Mouse (Mus musculus): ENCODE results near the gene Pld2. TPM values are rescaled to one million over a fixed set of nuclear protein-coding genes. Genes with fewer than 3 reads are reported as not detected.
A peak's percentile ranks its signal among the peaks of the same experiment; 100 is the strongest.
"Not testable (repeated sequence)": the region's sequence is repeated elsewhere in the genome, so short reads cannot be mapped to it uniquely, and the experiment has no call there.

Gene Pld2
- total RNA-seq, 2 experiments from 2014 or later: 11.8 to 15.4 TPM

- peak; percentile 56 to 80 for DNase-seq (ENCODE audit: low spot score in 2 of 2)
Observed at GRCm38 (mm10) chr11:70525184-70525678, 14.6 kb upstream of the Pld2 start, which contains the start of gene Psmb6. Gene Psmb6 (plus strand): TSS chr11:70525367.

- no peak for DNase-seq (ENCODE audit: low spot score in 2 of 2)
Observed at GRCm38 (mm10) chr11:70525726-70526125, 14.1 kb upstream of the Pld2 start.

- DNase-seq (ENCODE audit: low spot score in 2 of 2): no peak
Observed at GRCm38 (mm10) chr11:70526211-70526610, 13.7 kb upstream of the Pld2 start.

- no peak for DNase-seq (ENCODE audit: low spot score in 2 of 2)
Observed at GRCm38 (mm10) chr11:70528610-70529009, 11.3 kb upstream of the Pld2 start.

- DNase-seq (ENCODE audit: low spot score in 2 of 2): not testable (repeated sequence)
Observed at GRCm38 (mm10) chr11:70531065-70531464, 8.8 kb upstream of the Pld2 start.

GRCm38 (mm10) chr11:70532839-70533238, 7.0 kb upstream of the Pld2 start, which contains the start of gene Gm40193:
Gene Gm40193 (minus strand): TSS chr11:70532939.
- no peak for DNase-seq (ENCODE audit: low spot score in 2 of 2)

- no peak for DNase-seq (ENCODE audit: low spot score in 2 of 2)
Observed at GRCm38 (mm10) chr11:70539423-70539822, 441 bp upstream of the Pld2 start.

- DNase-seq (ENCODE audit: low spot score in 2 of 2): no peak
Observed at GRCm38 (mm10) chr11:70540928-70541327, 1.1 kb downstream of the Pld2 start.

- no peak for DNase-seq (ENCODE audit: low spot score in 2 of 2)
Observed at GRCm38 (mm10) chr11:70541415-70541814, 1.6 kb downstream of the Pld2 start.

GRCm38 (mm10) chr11:70544496-70544895, 4.6 kb downstream of the Pld2 start:
- DNase-seq (ENCODE audit: low spot score in 2 of 2): no peak

- DNase-seq (ENCODE audit: low spot score in 2 of 2): no peak
Observed at GRCm38 (mm10) chr11:70551526-70551925, 11.7 kb downstream of the Pld2 start.

GRCm38 (mm10) chr11:70553940-70554339, 14.1 kb downstream of the Pld2 start:
- no peak for DNase-seq (ENCODE audit: low spot score in 2 of 2)

GRCm38 (mm10) chr11:70557545-70557944, 17.7 kb downstream of the Pld2 start:
- no peak for DNase-seq (ENCODE audit: low spot score in 2 of 2)

- DNase-seq (ENCODE audit: low spot score in 2 of 2): no peak
Observed at GRCm38 (mm10) chr11:70561937-70562286, 22.0 kb downstream of the Pld2 start.

- peak; percentile 72 to 74 for DNase-seq (ENCODE audit: low spot score in 2 of 2)
Observed at GRCm38 (mm10) chr11:70562287-70562994, 22.6 kb downstream of the Pld2 start, which contains the start of gene Mink1. Gene Mink1 (plus strand): TSS chr11:70562881.

GRCm38 (mm10) chr11:70562995-70563469, 23.2 kb downstream of the Pld2 start:
- DNase-seq (ENCODE audit: low spot score in 2 of 2): no peak

GRCm38 (mm10) chr11:70563470-70564275, 23.8 kb downstream of the Pld2 start:
- DNase-seq (ENCODE audit: low spot score in 2 of 2): no peak

GRCm38 (mm10) chr11:70564276-70564873, 24.5 kb downstream of the Pld2 start:
- DNase-seq (ENCODE audit: low spot score in 2 of 2): no peak

GRCm38 (mm10) chr11:70566586-70566985, 26.7 kb downstream of the Pld2 start:
- DNase-seq (ENCODE audit: low spot score in 2 of 2): no peak

GRCm38 (mm10) chr11:70570614-70571013, 30.8 kb downstream of the Pld2 start:
- not testable (repeated sequence) for DNase-seq (ENCODE audit: low spot score in 2 of 2)

- DNase-seq (ENCODE audit: low spot score in 2 of 2): no peak
Observed at GRCm38 (mm10) chr11:70571641-70572040, 31.8 kb downstream of the Pld2 start.
